Mouse (Mus musculus) retina, embryonic 14.5 days (tissue): ENCODE data around the gene Kif1c.

Experiments
- DNase-seq: peaks from one replicate; pipeline ENCODE4 v3.0.0-alpha.2; 2015; ENCODE audit warnings: low spot score

Gene Kif1c

DNA sequence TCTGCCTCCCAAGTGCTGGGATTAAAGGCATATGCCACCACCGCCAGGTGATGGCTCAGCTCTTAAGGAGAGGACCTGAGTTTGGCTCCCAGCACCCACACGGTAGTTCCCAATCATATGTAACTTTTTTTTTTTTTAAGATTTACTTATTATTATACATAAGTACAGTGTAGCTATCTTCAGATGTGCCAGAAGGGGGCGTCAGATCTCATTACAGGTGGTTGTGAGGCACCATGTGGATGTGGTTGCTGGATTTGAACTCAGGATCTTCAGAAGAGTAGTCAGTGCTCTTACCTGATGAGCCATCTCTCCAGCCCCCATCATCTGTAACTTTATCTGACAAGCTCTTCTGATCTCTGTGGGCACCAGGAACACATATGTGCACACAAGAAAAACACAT lies 3.0 kb upstream of the Kif1c start:
- no peak for DNase-seq

DNA sequence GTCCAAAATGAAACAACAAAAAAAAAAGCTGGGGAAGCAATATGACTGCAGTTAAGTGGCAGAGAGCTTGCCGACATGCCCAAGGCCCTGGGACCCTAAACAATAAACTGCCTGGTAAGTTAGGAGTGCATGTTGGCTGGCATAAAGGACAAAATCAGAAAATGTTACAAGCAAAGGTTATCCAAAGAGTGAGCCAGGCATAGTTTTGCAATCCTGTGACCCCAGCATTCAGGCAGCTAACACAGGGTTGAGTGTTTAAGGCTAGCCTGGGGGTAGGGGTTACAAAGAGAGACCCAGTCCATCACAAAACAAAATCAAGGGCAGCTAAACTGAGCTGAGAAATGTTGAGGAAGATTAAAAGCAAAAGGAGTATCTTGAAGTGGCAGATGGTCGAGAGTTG lies 1.3 kb upstream of the Kif1c start:
- DNase-seq = no peak

GRCm38 (mm10) chr11:70700613-70701012 lies 265 bp downstream of the Kif1c start:
- peak; percentile 59 for DNase-seq

GRCm38 (mm10) chr11:70701221-70701955 lies 1.0 kb downstream of the Kif1c start:
- peak; percentile 2 for DNase-seq

GRCm38 (mm10) chr11:70701984-70702733 lies 1.8 kb downstream of the Kif1c start:
- DNase-seq = no peak

- no peak for DNase-seq
Observed at GRCm38 (mm10) chr11:70702781-70703180, 2.4 kb downstream of the Kif1c start.

- no peak for DNase-seq
Observed at GRCm38 (mm10) chr11:70706127-70706526, 5.8 kb downstream of the Kif1c start.

DNA sequence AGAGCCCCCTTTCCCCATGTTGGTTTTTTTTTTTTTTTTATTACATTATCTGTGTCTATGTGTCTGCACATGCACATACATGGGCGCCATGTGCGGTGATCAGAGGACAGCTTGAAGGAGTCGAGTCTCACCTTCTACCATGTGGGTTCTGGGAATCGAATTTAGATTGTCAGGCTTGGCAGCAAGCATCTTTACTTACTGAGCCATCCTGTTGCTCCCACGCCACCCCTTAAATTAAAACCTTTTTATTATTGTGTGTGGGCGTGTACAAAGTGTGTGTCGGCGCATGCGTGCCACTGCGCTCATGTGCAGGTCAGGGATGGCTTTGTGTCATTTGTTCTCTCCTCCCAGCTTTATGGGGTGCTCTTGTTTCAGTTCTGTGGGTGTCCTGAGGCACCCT lies 10.7 kb downstream of the Kif1c start:
- no peak for DNase-seq

- DNase-seq = no peak
Observed at GRCm38 (mm10) chr11:70713222-70713621, 12.9 kb downstream of the Kif1c start.

DNA sequence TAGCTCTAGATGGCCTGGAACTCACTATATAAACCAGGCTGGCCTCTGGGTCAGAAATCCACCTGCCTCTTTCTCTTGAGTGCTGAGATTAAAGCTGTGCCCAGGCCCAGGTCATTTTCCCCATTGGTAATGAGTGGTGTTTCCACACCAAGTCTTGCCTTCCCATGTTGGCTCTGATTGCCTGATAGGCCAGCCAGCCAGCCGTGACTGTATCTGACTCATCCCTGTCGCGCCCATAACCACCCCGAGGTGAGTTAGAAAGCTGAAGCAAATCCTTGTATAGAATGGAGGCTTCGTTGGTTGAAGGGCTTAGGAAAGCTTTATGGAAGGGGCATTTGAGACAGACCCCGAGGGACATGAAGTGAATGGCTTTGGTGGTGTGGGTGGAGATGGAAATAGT lies 15.5 kb downstream of the Kif1c start:
- DNase-seq = no peak

DNA sequence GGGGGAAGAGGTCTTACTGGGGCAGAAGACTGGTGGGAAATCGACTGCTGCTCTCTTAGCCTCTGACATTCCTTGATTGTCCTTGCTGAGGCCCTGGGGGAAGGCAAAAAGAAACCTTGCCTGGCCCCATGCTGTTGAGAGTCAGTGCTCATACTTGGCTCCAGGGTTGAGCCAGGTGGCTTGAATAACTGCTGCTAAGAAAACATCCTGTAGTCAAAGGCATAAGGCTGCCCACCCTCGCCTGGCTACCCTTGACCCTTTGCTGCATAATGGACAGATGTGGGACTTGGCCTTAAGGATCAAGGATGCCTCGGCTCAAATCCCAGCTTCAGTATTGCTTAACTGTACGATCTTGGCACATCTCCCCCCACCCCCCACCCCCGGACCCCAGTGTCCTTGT lies 18.1 kb downstream of the Kif1c start:
- no peak for DNase-seq

DNA sequence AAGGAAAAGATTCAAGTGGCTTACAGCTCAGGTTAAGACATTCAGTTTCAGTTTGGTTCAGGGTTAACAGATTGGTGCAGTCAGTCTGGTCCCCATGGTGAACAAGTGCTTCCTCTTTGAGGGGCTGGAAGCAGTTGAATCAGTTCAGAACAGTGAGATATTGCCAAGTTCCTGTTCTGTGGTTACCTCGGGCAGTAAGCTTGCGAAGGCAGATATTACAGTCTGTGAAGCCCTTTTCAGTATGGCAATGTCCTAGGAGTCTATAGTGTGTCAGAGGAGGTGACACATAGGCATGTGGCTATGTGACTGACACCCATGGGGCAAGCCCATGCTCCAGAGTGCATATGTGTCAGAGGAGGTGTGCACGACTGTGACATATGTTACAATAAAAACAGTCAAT lies 20.2 kb downstream of the Kif1c start:
- DNase-seq = no peak

DNA sequence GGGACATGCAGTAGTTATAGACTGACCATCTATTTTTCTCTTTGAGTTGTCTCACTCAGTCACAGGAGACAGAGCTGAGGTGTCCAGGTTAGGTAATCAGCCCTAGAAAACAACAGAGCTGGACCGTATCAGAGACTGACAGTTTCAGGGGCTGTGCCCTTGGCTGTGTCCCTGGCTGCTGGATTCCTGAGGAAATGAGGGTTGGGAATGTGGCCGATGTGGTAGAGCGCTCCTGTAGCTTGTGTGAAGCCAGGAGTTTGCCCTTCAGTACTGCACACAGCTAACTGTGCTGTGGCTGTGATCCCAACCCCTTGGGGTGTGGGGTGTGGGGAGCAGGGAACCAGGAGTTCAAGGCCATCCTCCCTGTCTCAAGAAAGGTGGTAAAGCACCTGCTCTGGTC lies 20.7 kb downstream of the Kif1c start:
- no peak for DNase-seq

- no peak for DNase-seq
Observed at GRCm38 (mm10) chr11:70724706-70725105, 24.4 kb downstream of the Kif1c start.

DNA sequence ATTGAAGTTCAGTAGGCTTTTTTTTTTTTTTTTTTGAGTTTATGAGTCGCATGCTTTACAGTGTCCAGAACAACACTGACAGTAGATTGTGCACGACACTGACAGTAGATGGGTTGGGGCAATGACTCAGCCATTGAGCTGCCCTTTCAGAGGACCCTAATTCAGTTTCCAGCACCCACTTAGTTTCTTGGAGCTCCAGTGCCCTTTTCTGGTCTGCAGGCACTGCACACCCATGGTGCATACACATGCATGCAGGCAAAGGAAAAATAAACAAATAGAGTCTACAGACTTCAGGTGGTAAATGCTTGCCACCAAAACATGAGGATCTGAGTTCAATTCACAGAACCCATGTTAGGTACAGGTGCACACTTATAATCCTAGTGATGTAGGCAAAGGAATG lies 26.2 kb downstream of the Kif1c start:
- DNase-seq = no peak

GRCm38 (mm10) chr11:70727385-70727784 lies 27.0 kb downstream of the Kif1c start:
- no peak for DNase-seq

DNA sequence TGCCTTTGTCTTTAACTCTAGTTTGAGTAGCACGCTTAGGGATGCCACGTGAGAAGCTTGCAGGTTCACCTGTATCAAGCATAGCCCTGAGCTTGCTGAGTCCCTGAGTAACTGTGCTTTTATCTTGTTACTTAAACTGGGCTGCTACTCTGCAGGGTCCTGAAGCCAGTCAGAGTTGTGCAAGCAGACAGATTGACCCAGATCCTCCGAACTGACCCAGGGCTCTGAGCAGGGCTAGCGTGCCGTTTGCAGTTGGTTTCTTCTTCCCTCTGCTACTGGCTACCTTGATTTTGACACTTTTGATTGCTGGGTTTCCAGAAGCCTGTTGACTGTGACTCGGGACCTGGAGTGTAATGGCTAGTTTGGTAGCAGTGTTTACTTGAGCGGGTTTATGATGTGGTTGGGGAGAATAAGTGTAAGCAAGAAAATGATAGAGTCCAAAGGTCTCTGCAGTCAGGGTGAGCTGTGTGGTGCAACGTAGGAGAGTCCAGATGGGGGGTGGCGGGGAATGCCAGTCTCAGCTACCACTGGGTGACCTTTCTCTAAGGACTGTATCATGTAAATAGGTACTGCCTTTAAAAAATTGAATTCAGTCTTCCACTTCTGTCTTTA lies 30.2 kb downstream of the Kif1c start:
- no peak for DNase-seq

GRCm38 (mm10) chr11:70731178-70731577 lies 30.8 kb downstream of the Kif1c start:
- no peak for DNase-seq

GRCm38 (mm10) chr11:70733256-70733655 lies 32.9 kb downstream of the Kif1c start:
- DNase-seq = no peak

GRCm38 (mm10) chr11:70737749-70738148 lies 37.4 kb downstream of the Kif1c start:
- DNase-seq = no peak

GRCm38 (mm10) chr11:70741603-70742002 lies 41.3 kb downstream of the Kif1c start:
- DNase-seq = no peak

DNA sequence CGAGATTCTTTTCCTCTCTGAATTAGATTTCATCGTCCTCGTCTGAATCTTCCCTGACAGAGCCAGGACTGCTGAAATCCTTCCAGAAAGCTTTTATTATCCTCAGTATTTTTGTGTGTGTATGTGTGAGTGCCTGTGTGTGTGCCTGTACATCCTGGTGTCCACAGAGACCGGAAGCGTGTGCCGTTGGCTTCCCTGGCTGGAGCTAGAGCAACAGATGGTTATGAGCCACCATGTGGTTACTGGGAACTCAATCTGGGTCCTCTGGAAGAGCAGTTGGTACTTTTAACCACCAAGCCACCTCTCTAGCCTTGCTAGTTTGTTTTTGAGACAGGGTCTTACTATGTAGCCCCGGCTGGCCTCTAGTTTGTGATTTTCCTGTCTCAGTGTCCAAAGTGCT lies 41.8 kb downstream of the Kif1c start:
- peak; percentile 15 for DNase-seq
